Mouse (Mus musculus) lung, embryonic 15.5 days (tissue): Measurements from ENCODE around the gene Vdr. TPM values are rescaled to one million over a fixed set of nuclear protein-coding genes. Genes with fewer than 3 reads are reported as not detected.

Source experiments
- ATAC-seq: fragments of 200-750 bp; cut with Nextera tagmentation; 2 replicates; pipeline ENCODE4 v1.8.0; 2017; ENCODE audit warnings: moderate number of reproducible peaks, borderline replicate concordance; ENCODE audit not compliant: low FRiP score, low TSS enrichment; ENCODE audit errors: extremely low read depth
- H3K27ac ChIP-seq: fragments of 300-500 bp; sonication (generic); 2 replicates; pipeline ENCODE4 v1.5.1; 2015; ENCODE audit warnings: moderate library complexity, mild to moderate bottlenecking, inconsistent platforms
- H3K27me3 ChIP-seq: fragments of 300-500 bp; sonication (generic); 2 replicates; pipeline ENCODE4 v1.6.1; 2015; ENCODE audit warnings: inconsistent platforms
- H3K36me3 ChIP-seq: fragments of 300-500 bp; sonication (generic); 2 replicates; pipeline ENCODE4 v1.6.1; 2015; ENCODE audit warnings: inconsistent platforms
- H3K4me1 ChIP-seq: fragments of 300-500 bp; sonication (generic); 2 replicates; pipeline ENCODE4 v1.6.1; 2015; ENCODE audit warnings: inconsistent platforms
- H3K4me2 ChIP-seq: fragments of 300-500 bp; sonication (generic); 2 replicates; pipeline ENCODE4 v1.6.1; 2015; ENCODE audit warnings: inconsistent platforms, mild to moderate bottlenecking, moderate library complexity
- H3K4me3 ChIP-seq: fragments of 300-500 bp; sonication (generic); 2 replicates; pipeline ENCODE4 v1.5.1; 2015; ENCODE audit warnings: mild to moderate bottlenecking, inconsistent platforms
- H3K9ac ChIP-seq: fragments of 300-500 bp; sonication (generic); 2 replicates; pipeline ENCODE4 v1.6.1; 2015; ENCODE audit warnings: inconsistent platforms
- H3K9me3 ChIP-seq: fragments of 300-500 bp; sonication (generic); 2 replicates; pipeline ENCODE4 v1.6.1; 2016; ENCODE audit warnings: inconsistent platforms
- WGBS: fragments of 180-500 bp; shearing (Covaris S2); methylation state at CpG from one replicate; pipeline ENCODE4 v1.1.7; 2015; 5-methylcytosine and 5-hydroxymethylcytosine counted together
- polyA plus RNA-seq: library from polyadenylated mRNA; unstranded; fragments of >200 nt; fragmentation: Nextera tagmentation; extraction: Ambion mirVana; gene quantifications from 2 replicates; pipeline ENCODE4 v1.2.1, GENCODE M21; 2015

The Vdr gene
- polyA plus RNA-seq, 1 experiment from 2014 or later, result 0.81 TPM

DNA sequence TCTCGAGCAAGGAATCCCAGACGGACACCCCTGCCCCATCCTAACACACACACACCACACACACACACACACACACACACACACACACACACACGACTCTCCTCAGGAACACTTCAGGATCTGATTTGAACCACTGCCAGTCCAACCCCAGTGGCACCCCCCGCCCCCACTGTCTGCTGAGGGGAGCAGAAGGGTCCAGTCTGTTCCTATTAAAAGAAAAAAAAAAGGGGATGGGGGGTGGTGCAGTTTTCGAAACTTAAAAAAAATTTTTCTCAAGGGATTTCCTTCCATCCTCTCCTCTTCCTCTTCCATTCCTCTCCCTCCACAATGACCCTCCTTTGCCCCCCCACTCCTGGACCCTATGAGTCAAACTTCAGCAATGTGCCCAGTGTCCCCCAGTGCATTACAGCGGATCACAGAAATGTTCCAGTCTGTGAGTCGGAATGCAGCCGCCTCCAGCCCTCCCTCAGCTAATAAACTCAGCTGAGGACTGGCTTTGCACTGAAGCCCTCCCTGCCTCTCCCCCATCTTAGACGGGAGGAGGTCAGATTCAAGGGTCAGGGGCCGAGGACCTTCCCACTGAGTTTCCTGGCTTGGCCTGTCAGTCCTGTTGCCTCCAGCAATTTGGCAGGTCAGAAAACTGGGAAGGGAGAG is 78.3 kb downstream of the Vdr start:
- peak overlapping the region; percentile 86 for H3K4me2 ChIP-seq
- H3K4me3 ChIP-seq, result peak overlapping the region; percentile 92
- H3K9ac ChIP-seq, result peak overlapping the region; percentile 98
- H3K4me1 ChIP-seq, result peaks cover 63% of the 10 kb centered on the region
- WGBS, result 6% methylated on average over 9 of the region's 10 CpGs
- ATAC-seq, result no peak
- peak overlapping the region; percentile 98 for H3K27ac ChIP-seq
- no peaks in the 10 kb centered on the region for H3K27me3 ChIP-seq
- H3K36me3 ChIP-seq, result no peaks in the 10 kb centered on the region
- H3K9me3 ChIP-seq, result no peaks in the 10 kb centered on the region

- H3K27ac ChIP-seq, result peak overlapping the region; percentile 98
- peak overlapping the region; percentile 98 for H3K9ac ChIP-seq
- no peaks in the 10 kb centered on the region for H3K36me3 ChIP-seq
- H3K9me3 ChIP-seq, result no peaks in the 10 kb centered on the region
- peak overlapping the region; percentile 86 for H3K4me2 ChIP-seq
- peak; percentile 90 for ATAC-seq
- WGBS, result under 1% methylated on average over 53 of the region's 84 CpGs
- no peaks in the 10 kb centered on the region for H3K27me3 ChIP-seq
- peak overlapping the region; percentile 92 for H3K4me3 ChIP-seq
- peaks cover 63% of the 10 kb centered on the region for H3K4me1 ChIP-seq
Observed at GRCm38 (mm10) chr15:97831242-97831986, 79.0 kb downstream of the Vdr start.

- 0% methylated on average over 31 of the region's 39 CpGs for WGBS
- peak; percentile 19 for ATAC-seq
Observed at GRCm38 (mm10) chr15:97830788-97831241, 79.6 kb downstream of the Vdr start.

DNA sequence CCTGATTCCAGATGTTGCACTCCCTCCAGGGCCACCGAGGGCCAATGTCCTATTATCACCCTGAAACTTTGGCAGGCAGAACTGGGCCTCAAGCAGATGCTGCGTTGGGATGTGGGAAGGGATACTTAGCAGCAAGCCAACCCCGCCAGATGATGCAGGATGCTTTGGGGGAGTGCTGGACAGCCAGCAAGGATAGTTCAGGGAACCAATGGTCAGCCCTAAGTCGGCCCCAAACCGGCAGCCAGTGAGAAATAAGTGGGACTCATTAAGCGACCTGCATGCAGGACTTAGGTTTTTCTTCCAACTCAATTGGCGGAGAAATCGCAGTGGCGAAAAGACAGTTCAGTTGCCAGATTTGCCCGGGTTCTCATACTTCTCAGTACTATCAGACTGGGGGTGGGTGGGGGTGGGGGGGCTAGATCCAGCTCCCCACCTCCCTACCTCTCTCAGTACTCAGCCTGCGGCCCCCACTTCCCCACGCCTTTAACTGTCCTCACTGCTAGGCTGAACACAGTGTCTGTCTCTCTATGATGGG is 80.1 kb downstream of the Vdr start:
- H3K27me3 ChIP-seq, result no peaks in the 10 kb centered on the region
- peak overlapping the region; percentile 98 for H3K9ac ChIP-seq
- no peaks in the 10 kb centered on the region for H3K36me3 ChIP-seq
- peak overlapping the region; percentile 86 for H3K4me2 ChIP-seq
- H3K9me3 ChIP-seq, result no peaks in the 10 kb centered on the region
- peak overlapping the region; percentile 92 for H3K4me3 ChIP-seq
- WGBS, result 13% methylated on average over 12 of the region's 12 CpGs
- peak overlapping the region; percentile 98 for H3K27ac ChIP-seq
- no peak for ATAC-seq
- peaks cover 69% of the 10 kb centered on the region for H3K4me1 ChIP-seq

More at GRCm38 (mm10) chr15:97830788-97831241, 79.6 kb downstream of the Vdr start:
- Histone ChIP-seq H3K27ac (peak overlapping the region; percentile 98), H3K9ac (peak overlapping the region; percentile 98), H3K4me3 (peak overlapping the region; percentile 92), H3K4me1 (peaks cover 64% of the 10 kb centered on the region), H3K27me3 (no peaks in the 10 kb centered on the region), H3K9me3 (no peaks in the 10 kb centered on the region), H3K4me2 (peak overlapping the region; percentile 86), H3K36me3 (no peaks in the 10 kb centered on the region)

- peak overlapping the region; percentile 92 for H3K4me3 ChIP-seq
- ATAC-seq, result no peak
- H3K4me2 ChIP-seq, result peak overlapping the region; percentile 86
- H3K9me3 ChIP-seq, result no peaks in the 10 kb centered on the region
- H3K36me3 ChIP-seq, result no peaks in the 10 kb centered on the region
- H3K9ac ChIP-seq, result peak overlapping the region; percentile 98
- no peaks in the 10 kb centered on the region for H3K27me3 ChIP-seq
- WGBS, result 52% methylated on average over 2 of the region's 2 CpGs
- peak overlapping the region; percentile 98 for H3K27ac ChIP-seq
- H3K4me1 ChIP-seq, result peaks cover 78% of the 10 kb centered on the region
Observed at GRCm38 (mm10) chr15:97829432-97829831, 81.0 kb downstream of the Vdr start.

DNA sequence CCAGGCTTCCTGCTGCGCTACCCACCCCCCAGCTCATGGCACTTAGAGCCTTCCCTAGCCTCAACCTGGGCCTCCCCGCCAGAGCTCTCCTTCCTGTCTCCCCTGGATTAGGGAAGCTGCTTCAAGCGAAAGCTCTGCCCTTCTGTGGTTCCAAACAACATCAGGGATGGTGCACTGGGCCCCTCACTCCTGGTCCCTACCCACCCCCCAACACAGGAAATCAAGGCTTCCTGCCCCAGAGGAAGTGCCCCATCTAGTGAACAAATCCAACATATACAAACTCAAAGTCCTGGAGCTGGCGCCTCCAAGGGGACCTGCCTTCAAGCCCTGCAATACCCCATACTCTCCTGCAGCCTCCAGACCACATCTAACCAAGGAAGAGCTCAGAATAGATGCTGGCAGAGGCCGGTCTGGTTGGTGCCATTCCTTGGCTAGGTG is 81.5 kb downstream of the Vdr start:
- Histone ChIP-seq H3K4me3 (peak overlapping the region; percentile 92), H3K9me3 (no peaks in the 10 kb centered on the region)
- ATAC-seq, result no peak

DNA sequence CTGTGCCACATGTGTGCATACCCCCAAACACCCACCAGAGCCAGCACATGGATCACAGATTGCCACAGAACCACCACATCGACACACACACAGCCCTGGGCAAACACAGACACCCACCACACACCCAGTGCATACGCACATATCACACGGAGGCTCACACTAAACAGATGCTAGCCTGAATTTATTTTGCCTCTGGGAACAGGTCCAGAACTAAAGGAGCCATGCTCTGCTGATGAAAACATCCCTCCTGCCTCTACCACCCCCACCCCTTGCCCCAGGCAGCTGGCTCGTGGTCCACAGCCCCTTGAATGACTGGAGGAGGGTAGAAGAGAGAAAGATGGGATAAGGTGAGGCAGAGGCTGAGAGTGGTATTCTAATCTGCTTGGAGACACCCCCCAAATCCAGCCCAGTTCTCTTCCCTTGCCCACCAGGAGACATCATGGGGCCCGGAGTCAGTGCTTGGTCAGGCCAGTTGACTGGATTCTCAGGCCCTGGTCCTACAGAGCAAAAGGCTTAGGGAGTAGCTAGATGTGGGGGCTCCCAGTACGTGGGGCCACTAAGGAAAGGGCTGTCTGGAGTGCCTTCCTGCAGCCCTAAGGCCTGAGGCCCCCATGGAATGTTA is 82.1 kb downstream of the Vdr start:
- H3K27ac ChIP-seq, result peak overlapping the region; percentile 62
- peak overlapping the region; percentile 21 for H3K4me3 ChIP-seq
- H3K36me3 ChIP-seq, result peaks cover 10% of the 10 kb centered on the region; the same call in 1 of the 2 replicates
- 0 out of 2 replicates have a peak overlapping the region, but pooled peaks have one; percentile 1 for H3K9ac ChIP-seq
- H3K9me3 ChIP-seq, result no peaks in the 10 kb centered on the region
- peaks cover 86% of the 10 kb centered on the region for H3K4me1 ChIP-seq
- H3K27me3 ChIP-seq, result no peaks in the 10 kb centered on the region
- 44% methylated on average over 6 of the region's 6 CpGs for WGBS
- ATAC-seq, result no peak
- peak overlapping the region; percentile 86 for H3K4me2 ChIP-seq

More for the DNA sequence above, 81.5 kb downstream of the Vdr start:
- H3K36me3 ChIP-seq, result peaks cover 5% of the 10 kb centered on the region; the same call in 1 of the 2 replicates
- peak overlapping the region; percentile 98 for H3K27ac ChIP-seq
- H3K4me1 ChIP-seq, result peaks cover 83% of the 10 kb centered on the region
- H3K9ac ChIP-seq, result 0 out of 2 replicates have a peak overlapping the region, but pooled peaks have one; percentile 98
- H3K4me2 ChIP-seq, result peak overlapping the region; percentile 86
- no peaks in the 10 kb centered on the region for H3K27me3 ChIP-seq
- 55% methylated on average over 5 of the region's 5 CpGs for WGBS

GRCm38 (mm10) chr15:97827401-97827800 is 83.0 kb downstream of the Vdr start:
- Histone ChIP-seq H3K9me3 (no peaks in the 10 kb centered on the region), H3K4me3 (no peak overlapping the region), H3K9ac (no peak overlapping the region), H3K27ac (no peak overlapping the region), H3K4me1 (peaks cover 86% of the 10 kb centered on the region), H3K27me3 (no peaks in the 10 kb centered on the region), H3K4me2 (peak overlapping the region; percentile 31), H3K36me3 (peaks cover 10% of the 10 kb centered on the region; the same call in 1 of the 2 replicates)
- no peak for ATAC-seq
- WGBS, result 76% methylated on average over 8 of the region's 8 CpGs

- no peak overlapping the region for H3K4me3 ChIP-seq
- H3K4me1 ChIP-seq, result peaks cover 87% of the 10 kb centered on the region
- peak overlapping the region; percentile 92; the same call in 1 of the 2 replicates for H3K27ac ChIP-seq
- H3K4me2 ChIP-seq, result peak overlapping the region; percentile 64; the same call in 1 of the 2 replicates
- H3K36me3 ChIP-seq, result peaks cover 10% of the 10 kb centered on the region; the same call in 1 of the 2 replicates
- ATAC-seq, result no peak
- H3K9me3 ChIP-seq, result no peaks in the 10 kb centered on the region
- no peak overlapping the region; the same call in 1 of the 2 replicates for H3K9ac ChIP-seq
- H3K27me3 ChIP-seq, result no peaks in the 10 kb centered on the region
- 54% methylated on average over 5 of the region's 5 CpGs for WGBS
Observed at GRCm38 (mm10) chr15:97826588-97827261, 83.7 kb downstream of the Vdr start.

GRCm38 (mm10) chr15:97825941-97826587 is 84.4 kb downstream of the Vdr start:
- Histone ChIP-seq H3K27ac (peak overlapping the region; percentile 92), H3K4me2 (peak overlapping the region; percentile 64), H3K27me3 (no peaks in the 10 kb centered on the region), H3K36me3 (peaks cover 10% of the 10 kb centered on the region; the same call in 1 of the 2 replicates), H3K9me3 (no peaks in the 10 kb centered on the region), H3K4me3 (peak overlapping the region; percentile 35), H3K4me1 (peaks cover 94% of the 10 kb centered on the region), H3K9ac (peak overlapping the region; percentile 35)
- no peak for ATAC-seq
- 42% methylated on average over 12 of the region's 12 CpGs for WGBS
